Mouse (Mus musculus) small intestine, adult 2 months (tissue): Measurements from ENCODE around the gene Hnrnph3.

Experiments used
- CTCF ChIP-seq: fragments of 200-500 bp; IDR thresholded peaks from 2 replicates; pipeline ENCODE4 v1.5.1; 2012; ENCODE audit warnings: low read depth, mild to moderate bottlenecking, control low read depth, inconsistent platforms, low read length, moderate library complexity, mixed read lengths; ENCODE audit not compliant: insufficient replicate concordance, insufficient read length; ENCODE audit errors: extremely low read depth
- POLR2A ChIP-seq: fragments of 200-500 bp; IDR thresholded peaks from 2 replicates; pipeline ENCODE4 v1.6.1; 2012; ENCODE audit warnings: low read depth, mild to moderate bottlenecking, control low read depth, inconsistent platforms, low read length, moderate library complexity

DNA sequence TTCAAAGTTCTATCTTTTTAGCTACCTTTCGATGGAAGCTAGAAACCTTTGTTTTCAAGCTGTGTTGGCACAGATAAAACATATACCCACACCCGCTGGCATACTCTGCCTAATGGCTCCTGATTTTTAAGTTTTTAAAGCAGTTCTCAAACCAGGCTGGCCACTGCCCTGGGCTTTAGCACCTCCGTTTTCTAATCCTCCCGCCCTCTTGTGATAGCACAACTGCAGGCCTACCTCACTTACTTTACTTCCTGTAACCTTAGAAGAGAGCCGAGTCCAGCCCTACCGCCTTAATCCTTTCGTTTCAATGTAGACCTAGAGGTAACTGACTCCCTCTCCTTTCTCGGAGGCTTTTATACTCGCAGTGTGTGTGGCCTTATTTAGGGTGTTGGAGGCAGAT lies 20.8 kb downstream of the Hnrnph3 start:
- TF ChIP-seq CTCF = no peak
- TF ChIP-seq POLR2A = no peak
